Mouse (Mus musculus) kidney, adult 2 months (tissue): ENCODE measurements around the gene Ebp.

Experiments
- CTCF ChIP-seq: fragments of 200-500 bp; conservative IDR thresholded peaks from 2 replicates; pipeline ENCODE4 v1.5.1; 2011; ENCODE audit warnings: low read depth, mild to moderate bottlenecking, control low read depth, low read length, moderate library complexity, mixed read lengths; ENCODE audit not compliant: insufficient read depth, insufficient read length
- POLR2A ChIP-seq: fragments of 200-500 bp; IDR thresholded peaks from one replicate; pipeline ENCODE4 v1.6.1; 2011; ENCODE audit warnings: low read depth, low read length, control low read depth

- TF ChIP-seq CTCF: 0 out of 2 replicates have a peak, but pooled peaks have one; percentile 21
- TF ChIP-seq POLR2A: no peak
Observed at GRCm38 (mm10) chrX:8175504-8176385, 17.6 kb downstream of the Ebp start, which contains the start of gene Tbc1d25.
